Mouse (Mus musculus): ENCODE measurements around the gene Stk36. TPM values are rescaled to one million over a fixed set of nuclear protein-coding genes. Genes with fewer than 3 reads are reported as not detected.
A peak's percentile ranks its signal among the peaks of the same experiment; 100 is the strongest.

Stk36 gene
- polyA plus RNA-seq, 1 experiment from 2014 or later, result 0.26 TPM

DNA sequence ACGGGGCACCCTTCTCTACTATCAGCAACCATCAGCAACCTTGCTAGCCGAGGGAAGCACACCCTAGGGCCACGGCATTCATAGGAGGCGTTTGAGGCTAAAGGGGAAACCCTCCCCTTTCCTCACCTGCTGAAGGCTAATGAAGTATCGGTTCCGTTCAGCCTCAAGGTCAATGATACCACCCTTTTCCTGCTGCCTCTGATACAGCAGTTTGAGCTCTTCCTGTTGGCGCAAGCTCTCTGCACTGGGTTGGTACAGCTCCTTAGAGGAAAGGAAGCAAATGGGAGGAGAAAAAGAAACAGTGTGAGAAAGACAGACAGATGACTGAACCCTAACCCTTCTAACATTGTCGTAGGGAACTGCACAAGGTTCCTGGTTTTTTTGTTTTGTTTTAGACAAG lies 6.8 kb upstream of the Stk36 start:
- 52% methylated on average over 8 of the region's 8 CpGs for WGBS (ENCODE audit: insufficient replicate concordance)
- no peaks in the 10 kb centered on the region for H3K9me3 ChIP-seq (replicated peaks; ENCODE audit: control insufficient read depth, low read length)
- no peak overlapping the region for H3K9ac ChIP-seq (ENCODE audit: low read depth, low read length)
- no peaks in the 10 kb centered on the region for H3K27me3 ChIP-seq (ENCODE audit: control insufficient read depth, insufficient read depth, low read depth, low read length)
- H3K4me2 ChIP-seq (ENCODE audit: low read depth, low read length), result no peak overlapping the region
- H3K27ac ChIP-seq (ENCODE audit: low read length), result no peak overlapping the region
- no peak overlapping the region for H3K4me3 ChIP-seq (ENCODE audit: low read depth, low read length)
- H3K4me1 ChIP-seq (ENCODE audit: control insufficient read depth, low read depth, low read length), result no peaks in the 10 kb centered on the region
- no peak for ATAC-seq (ENCODE audit: low read depth)
- peaks cover 18% of the 10 kb centered on the region for H3K36me3 ChIP-seq (ENCODE audit: control insufficient read depth, insufficient read depth)

DNA sequence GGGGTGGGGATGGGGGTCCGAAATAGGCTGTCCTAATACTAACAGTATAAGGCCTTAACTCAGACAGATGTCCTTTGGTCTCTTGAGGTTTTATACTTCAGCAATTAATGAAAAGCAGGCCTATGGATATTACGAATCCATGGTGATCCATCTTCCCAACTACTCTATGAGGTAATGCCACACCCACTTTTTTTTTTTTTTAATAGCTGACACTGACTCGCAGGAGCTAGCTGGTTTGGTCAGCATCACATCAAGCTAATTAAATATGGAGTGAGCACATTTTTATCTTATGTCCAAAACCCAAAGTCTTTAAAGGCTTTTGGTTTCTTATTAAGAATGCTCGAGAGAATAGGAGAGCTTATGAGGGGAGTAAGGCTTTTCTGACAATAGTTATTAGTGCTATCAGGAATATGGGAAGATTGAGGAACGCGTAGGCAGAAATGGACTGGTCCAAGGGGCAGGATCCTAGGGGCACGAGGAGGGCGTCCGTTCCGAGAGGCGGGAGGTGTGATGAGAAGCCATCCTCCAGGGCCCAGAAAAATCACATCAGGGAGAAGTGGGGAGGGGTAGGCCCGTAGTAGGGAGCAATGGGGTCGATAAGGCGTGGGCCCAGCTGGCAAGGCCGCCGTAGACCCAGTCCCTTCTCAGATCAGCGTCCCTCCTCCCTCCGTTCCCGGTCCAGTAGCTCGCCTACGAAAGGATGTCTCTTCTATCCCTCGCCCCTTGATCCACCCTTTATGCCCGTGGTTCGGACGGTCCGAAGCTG lies 561 bp upstream of the Stk36 start:
- Histone ChIP-seq H3K9ac (ENCODE audit: low read depth, low read length) (peak overlapping the region; percentile 71), H3K36me3 (ENCODE audit: control insufficient read depth, insufficient read depth) (peaks cover 2% of the 10 kb centered on the region; the same call in 1 of the 2 replicates), H3K27me3 (ENCODE audit: control insufficient read depth, insufficient read depth, low read depth, low read length) (no peaks in the 10 kb centered on the region), H3K9me3 (replicated peaks; ENCODE audit: control insufficient read depth, low read length) (no peaks in the 10 kb centered on the region), H3K4me2 (ENCODE audit: low read depth, low read length) (peak overlapping the region; percentile 79), H3K4me1 (ENCODE audit: control insufficient read depth, low read depth, low read length) (peaks cover 9% of the 10 kb centered on the region), H3K4me3 (ENCODE audit: low read depth, low read length) (peak overlapping the region; percentile 76), H3K27ac (ENCODE audit: low read length) (peak overlapping the region; percentile 37; the same call in 1 of the 2 replicates)
- peak; percentile 56 for ATAC-seq (ENCODE audit: low read depth)
- WGBS (ENCODE audit: insufficient replicate concordance), result 7% methylated on average over 26 of the region's 26 CpGs

GRCm38 (mm10) chr1:74624183-74624582 lies 22.9 kb downstream of the Stk36 start:
- Histone ChIP-seq H3K4me1 (ENCODE audit: control insufficient read depth, low read depth, low read length) (no peaks in the 10 kb centered on the region), H3K4me2 (ENCODE audit: low read depth, low read length) (no peak overlapping the region), H3K9me3 (replicated peaks; ENCODE audit: control insufficient read depth, low read length) (no peaks in the 10 kb centered on the region), H3K27ac (ENCODE audit: low read length) (no peak overlapping the region), H3K36me3 (ENCODE audit: control insufficient read depth, insufficient read depth) (no peaks in the 10 kb centered on the region), H3K9ac (ENCODE audit: low read depth, low read length) (no peak overlapping the region), H3K4me3 (ENCODE audit: low read depth, low read length) (no peak overlapping the region), H3K27me3 (ENCODE audit: control insufficient read depth, insufficient read depth, low read depth, low read length) (no peaks in the 10 kb centered on the region)
- no peak for ATAC-seq (ENCODE audit: low read depth)
- WGBS (ENCODE audit: insufficient replicate concordance), result 78% methylated on average over 1 of the region's 1 CpGs

DNA sequence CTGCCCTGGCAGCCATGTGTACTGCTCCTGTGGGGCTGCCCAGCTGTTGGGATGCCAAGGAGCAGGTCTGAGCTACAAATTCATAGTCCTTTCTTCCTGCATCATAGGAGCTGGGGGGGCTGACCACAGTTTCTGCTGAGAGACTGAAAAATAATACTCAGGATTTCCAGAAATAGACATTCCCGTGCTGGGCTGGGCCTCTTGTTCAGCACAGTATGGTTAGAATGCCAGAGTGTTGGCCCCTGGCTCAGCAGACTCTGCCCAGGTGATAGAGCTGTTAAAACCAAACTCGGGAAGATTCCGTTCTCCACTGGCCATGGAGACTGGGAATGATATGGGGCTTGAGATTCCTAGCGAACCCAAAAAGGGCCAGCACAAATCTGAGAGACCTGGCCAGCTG lies 24.8 kb downstream of the Stk36 start:
- no peak overlapping the region for H3K9ac ChIP-seq (ENCODE audit: low read depth, low read length)
- no peak overlapping the region for H3K4me2 ChIP-seq (ENCODE audit: low read depth, low read length)
- H3K27me3 ChIP-seq (ENCODE audit: control insufficient read depth, insufficient read depth, low read depth, low read length), result no peaks in the 10 kb centered on the region
- 62% methylated on average over 4 of the region's 4 CpGs for WGBS (ENCODE audit: insufficient replicate concordance)
- no peak for ATAC-seq (ENCODE audit: low read depth)
- H3K27ac ChIP-seq (ENCODE audit: low read length), result no peak overlapping the region
- no peaks in the 10 kb centered on the region for H3K36me3 ChIP-seq (ENCODE audit: control insufficient read depth, insufficient read depth)
- no peak overlapping the region for H3K4me3 ChIP-seq (ENCODE audit: low read depth, low read length)
- no peaks in the 10 kb centered on the region for H3K4me1 ChIP-seq (ENCODE audit: control insufficient read depth, low read depth, low read length)
- H3K9me3 ChIP-seq (replicated peaks; ENCODE audit: control insufficient read depth, low read length), result no peaks in the 10 kb centered on the region

- 53% methylated on average over 7 of the region's 7 CpGs for WGBS (ENCODE audit: insufficient replicate concordance)
- H3K27ac ChIP-seq (ENCODE audit: low read length), result no peak overlapping the region
- no peak for ATAC-seq (ENCODE audit: low read depth)
- H3K9ac ChIP-seq (ENCODE audit: low read depth, low read length), result no peak overlapping the region
- H3K36me3 ChIP-seq (ENCODE audit: control insufficient read depth, insufficient read depth), result no peaks in the 10 kb centered on the region
- no peaks in the 10 kb centered on the region for H3K27me3 ChIP-seq (ENCODE audit: control insufficient read depth, insufficient read depth, low read depth, low read length)
- no peaks in the 10 kb centered on the region for H3K9me3 ChIP-seq (replicated peaks; ENCODE audit: control insufficient read depth, low read length)
- no peak overlapping the region for H3K4me3 ChIP-seq (ENCODE audit: low read depth, low read length)
- H3K4me1 ChIP-seq (ENCODE audit: control insufficient read depth, low read depth, low read length), result no peaks in the 10 kb centered on the region
- H3K4me2 ChIP-seq (ENCODE audit: low read depth, low read length), result no peak overlapping the region
Measured at GRCm38 (mm10) chr1:74628001-74628400, 26.8 kb downstream of the Stk36 start.

GRCm38 (mm10) chr1:74632734-74633133 lies 31.5 kb downstream of the Stk36 start:
- no peak overlapping the region for H3K4me2 ChIP-seq (ENCODE audit: low read depth, low read length)

GRCm38 (mm10) chr1:74643524-74643923 lies 42.3 kb downstream of the Stk36 start:
- Histone ChIP-seq H3K27ac (ENCODE audit: low read length) (no peak overlapping the region), H3K9me3 (replicated peaks; ENCODE audit: control insufficient read depth, low read length) (no peaks in the 10 kb centered on the region), H3K9ac (ENCODE audit: low read depth, low read length) (no peak overlapping the region), H3K27me3 (ENCODE audit: control insufficient read depth, insufficient read depth, low read depth, low read length) (no peaks in the 10 kb centered on the region), H3K36me3 (ENCODE audit: control insufficient read depth, insufficient read depth) (no peaks in the 10 kb centered on the region), H3K4me3 (ENCODE audit: low read depth, low read length) (no peak overlapping the region), H3K4me2 (ENCODE audit: low read depth, low read length) (no peak overlapping the region), H3K4me1 (ENCODE audit: control insufficient read depth, low read depth, low read length) (no peaks in the 10 kb centered on the region)
- 71% methylated on average over 2 of the region's 2 CpGs for WGBS (ENCODE audit: insufficient replicate concordance)
- ATAC-seq (ENCODE audit: low read depth), result no peak

More at GRCm38 (mm10) chr1:74632734-74633133, 31.5 kb downstream of the Stk36 start:
- 54% methylated on average over 4 of the region's 4 CpGs for WGBS (ENCODE audit: insufficient replicate concordance)
- ATAC-seq (ENCODE audit: low read depth), result no peak
- no peaks in the 10 kb centered on the region for H3K36me3 ChIP-seq (ENCODE audit: control insufficient read depth, insufficient read depth)
- no peak overlapping the region for H3K27ac ChIP-seq (ENCODE audit: low read length)
- H3K9ac ChIP-seq (ENCODE audit: low read depth, low read length), result no peak overlapping the region
- H3K4me3 ChIP-seq (ENCODE audit: low read depth, low read length), result no peak overlapping the region
- no peaks in the 10 kb centered on the region for H3K9me3 ChIP-seq (replicated peaks; ENCODE audit: control insufficient read depth, low read length)
- no peaks in the 10 kb centered on the region for H3K27me3 ChIP-seq (ENCODE audit: control insufficient read depth, insufficient read depth, low read depth, low read length)
- no peaks in the 10 kb centered on the region for H3K4me1 ChIP-seq (ENCODE audit: control insufficient read depth, low read depth, low read length)

GRCm38 (mm10) chr1:74643926-74644325 lies 42.7 kb downstream of the Stk36 start:
- H3K4me1 ChIP-seq (ENCODE audit: control insufficient read depth, low read depth, low read length), result no peaks in the 10 kb centered on the region
- H3K36me3 ChIP-seq (ENCODE audit: control insufficient read depth, insufficient read depth), result no peaks in the 10 kb centered on the region
- H3K4me2 ChIP-seq (ENCODE audit: low read depth, low read length), result no peak overlapping the region
- no peak for ATAC-seq (ENCODE audit: low read depth)
- no peaks in the 10 kb centered on the region for H3K27me3 ChIP-seq (ENCODE audit: control insufficient read depth, insufficient read depth, low read depth, low read length)
- H3K9me3 ChIP-seq (replicated peaks; ENCODE audit: control insufficient read depth, low read length), result no peaks in the 10 kb centered on the region
- no peak overlapping the region for H3K27ac ChIP-seq (ENCODE audit: low read length)
- H3K4me3 ChIP-seq (ENCODE audit: low read depth, low read length), result no peak overlapping the region
- H3K9ac ChIP-seq (ENCODE audit: low read depth, low read length), result no peak overlapping the region

GRCm38 (mm10) chr1:74661448-74662195 lies 60.4 kb downstream of the Stk36 start, which contains the start of gene Ttll4:
TSS of gene Ttll4 (plus strand) at chr1:74661745.
- H3K4me1 ChIP-seq (ENCODE audit: control insufficient read depth, low read depth, low read length), result peaks cover 15% of the 10 kb centered on the region
- peak within 1 kb of the TSS; percentile 92 for H3K4me3 ChIP-seq (ENCODE audit: low read depth, low read length)
- peak; percentile 98 for ATAC-seq (ENCODE audit: low read depth)
- no peaks in the 10 kb centered on the region for H3K9me3 ChIP-seq (replicated peaks; ENCODE audit: control insufficient read depth, low read length)
- under 1% methylated on average over 66 of the region's 66 CpGs for WGBS (ENCODE audit: insufficient replicate concordance)
- peak within 1 kb of the TSS; percentile 75 for H3K4me2 ChIP-seq (ENCODE audit: low read depth, low read length)
- no peaks in the 10 kb centered on the region for H3K27me3 ChIP-seq (ENCODE audit: control insufficient read depth, insufficient read depth, low read depth, low read length)
- no peaks in the 10 kb centered on the region for H3K36me3 ChIP-seq (ENCODE audit: control insufficient read depth, insufficient read depth)
- peak within 1 kb of the TSS; percentile 70 for H3K27ac ChIP-seq (ENCODE audit: low read length)
- H3K9ac ChIP-seq (ENCODE audit: low read depth, low read length), result peak within 1 kb of the TSS; percentile 86

Data from liver, embryonic 16.5 days (tissue).